Mouse (Mus musculus) hindbrain, embryonic 12.5 days (tissue): ENCODE results near the gene Ralgps2. TPM values are rescaled to one million over a fixed set of nuclear protein-coding genes. Genes with fewer than 3 reads are reported as not detected.

ENCODE experiments used
- polyA plus RNA-seq: library from polyadenylated mRNA; unstranded; fragments of >200 nt; fragmentation: Nextera tagmentation; extraction: Ambion mirVana; gene quantifications from 2 replicates; pipeline ENCODE4 v1.2.1, GENCODE M21; 2016

Ralgps2 gene
- polyA plus RNA-seq, 1 experiment from 2014 or later, result 132 TPM

Other genes starting within 250 kb of the Ralgps2 start
- 29.7 and 32.1 TPM in 2 replicates for gene Fam20b, start 220.5 kb downstream of the Ralgps2 start, polyA plus RNA-seq
- 9.4 and 14.0 TPM in 2 replicates for gene Angptl1, start 101.1 kb downstream of the Ralgps2 start, polyA plus RNA-seq
- gene Tex35, start 169.1 kb upstream of the Ralgps2 start, polyA plus RNA-seq, result not detected in 2 replicates